Mouse (Mus musculus) cerebellum, adult 8-10 months (tissue): ENCODE data around the gene Zfp420.
A peak's percentile ranks its signal among the peaks of the same experiment; 100 is the strongest.
"Not testable (repeated sequence)": the region's sequence is repeated elsewhere in the genome, so short reads cannot be mapped to it uniquely, and the experiment has no call there.

ENCODE experiments used
- DNase-seq: peaks from one replicate; pipeline ENCODE4 v3.0.0; 2022

Zfp420 gene

GRCm38 (mm10) chr7:29859532-29860517, at the start of gene Zfp420:
Zfp420 (plus strand) TSS chr7:29859979.
- DNase-seq = peak; percentile 92

- no peak for DNase-seq
Observed at GRCm38 (mm10) chr7:29812244-29812643, 47.5 kb upstream of the Zfp420 start.

- no peak for DNase-seq
Observed at GRCm38 (mm10) chr7:29814381-29814780, 45.4 kb upstream of the Zfp420 start.

- DNase-seq = no peak
Observed at GRCm38 (mm10) chr7:29815061-29815784, 44.6 kb upstream of the Zfp420 start.

GRCm38 (mm10) chr7:29815910-29816429, 43.8 kb upstream of the Zfp420 start, which contains the start of gene Zfp790:
Zfp790 (plus strand) TSS chr7:29816114.
- peak; percentile 81 for DNase-seq

GRCm38 (mm10) chr7:29818619-29819254, 41.0 kb upstream of the Zfp420 start:
- DNase-seq = peak; percentile 69

GRCm38 (mm10) chr7:29828001-29828400, 31.8 kb upstream of the Zfp420 start:
- DNase-seq = no peak

GRCm38 (mm10) chr7:29829804-29830203, 30.0 kb upstream of the Zfp420 start:
- DNase-seq = no peak

- no peak for DNase-seq
Observed at GRCm38 (mm10) chr7:29836816-29837215, 23.0 kb upstream of the Zfp420 start.

- DNase-seq = no peak
Observed at GRCm38 (mm10) chr7:29839256-29839655, 20.5 kb upstream of the Zfp420 start.

GRCm38 (mm10) chr7:29842105-29842504, 17.7 kb upstream of the Zfp420 start:
- no peak for DNase-seq

GRCm38 (mm10) chr7:29844616-29845015, 15.2 kb upstream of the Zfp420 start:
- DNase-seq = no peak

GRCm38 (mm10) chr7:29852831-29853218, 7.0 kb upstream of the Zfp420 start:
- DNase-seq = no peak

- peak; percentile 86 for DNase-seq
Observed at GRCm38 (mm10) chr7:29853219-29853842, 6.4 kb upstream of the Zfp420 start, which contains the start of gene Zfp940. Zfp940 (minus strand) TSS chr7:29853669.

- no peak for DNase-seq
Observed at GRCm38 (mm10) chr7:29861660-29862059, 1.9 kb downstream of the Zfp420 start.

GRCm38 (mm10) chr7:29874256-29874655, 14.5 kb downstream of the Zfp420 start:
- DNase-seq = no peak

GRCm38 (mm10) chr7:29877561-29877960, 17.8 kb downstream of the Zfp420 start:
- not testable (repeated sequence) for DNase-seq

- no peak for DNase-seq
Observed at GRCm38 (mm10) chr7:29880056-29880455, 20.3 kb downstream of the Zfp420 start.

GRCm38 (mm10) chr7:29880916-29881315, 21.1 kb downstream of the Zfp420 start:
- DNase-seq = no peak

GRCm38 (mm10) chr7:29890501-29890900, 30.7 kb downstream of the Zfp420 start:
- no peak for DNase-seq

GRCm38 (mm10) chr7:29892756-29893155, 33.0 kb downstream of the Zfp420 start:
- DNase-seq = no peak

GRCm38 (mm10) chr7:29898351-29898750, 38.6 kb downstream of the Zfp420 start:
- no peak for DNase-seq
